Mouse (Mus musculus) CH12.LX (cell line): Measurements from ENCODE around the gene Mrpl20.

ENCODE experiments used
- BHLHE40 ChIP-seq: IDR thresholded peaks from 2 replicates; pipeline ENCODE4 v1.6.1; 2011; ENCODE audit warnings: mild to moderate bottlenecking, low read depth, low read length, improper control_type of control experiment
- CHD1 ChIP-seq: IDR thresholded peaks from 2 replicates; pipeline ENCODE4 v1.6.1; 2012; ENCODE audit warnings: low read depth, low read length, improper control_type of control experiment, inconsistent platforms
- CHD2 ChIP-seq: IDR thresholded peaks from 2 replicates; pipeline ENCODE4 v1.6.1; 2011; ENCODE audit warnings: low read length, improper control_type of control experiment
- CTCF ChIP-seq, 2 experiments: IDR thresholded peaks in 1 of 2; conservative IDR thresholded peaks in 1 of 2; 2 replicates each; pipeline ENCODE4 v1.5.1; 2011 to 2012; ENCODE audit warnings: low read depth in 2 of 2, low read length in 2 of 2, improper control_type of control experiment in 1 of 2, inconsistent platforms in 1 of 2, mild to moderate bottlenecking in 1 of 2, moderate library complexity in 1 of 2
- ELF1 ChIP-seq: IDR thresholded peaks from 2 replicates; pipeline ENCODE4 v1.6.1; 2014; ENCODE audit warnings: low read depth, mild to moderate bottlenecking, inconsistent platforms, low read length, improper control_type of control experiment
- EP300 ChIP-seq: IDR thresholded peaks from 2 replicates; pipeline ENCODE4 v1.6.1; 2011; ENCODE audit warnings: low read length, improper control_type of control experiment
- MAFK ChIP-seq: IDR thresholded peaks from 2 replicates; pipeline ENCODE4 v1.6.1; 2011; ENCODE audit warnings: low read length, improper control_type of control experiment; ENCODE audit not compliant: insufficient replicate concordance
- MYC ChIP-seq: IDR thresholded peaks from 2 replicates; pipeline ENCODE4 v1.6.1; 2011; ENCODE audit warnings: low read depth, mild to moderate bottlenecking, improper control_type of control experiment, low read length
- POLR2A ChIP-seq: IDR thresholded peaks from 2 replicates; pipeline ENCODE4 v1.6.1; 2011; ENCODE audit warnings: low read depth, mild to moderate bottlenecking, improper control_type of control experiment, low read length
- POLR2AphosphoS2 ChIP-seq: IDR thresholded peaks from 2 replicates; pipeline ENCODE4 v1.6.1; 2011; ENCODE audit warnings: low read depth, low read length, improper control_type of control experiment
- RCOR1 ChIP-seq: conservative IDR thresholded peaks from 2 replicates; pipeline ENCODE4 v1.6.1; 2012; ENCODE audit warnings: low read depth, mild to moderate bottlenecking, inconsistent platforms, low read length, improper control_type of control experiment
- UBTF ChIP-seq: IDR thresholded peaks from 2 replicates; pipeline ENCODE4 v1.6.1; 2012; ENCODE audit warnings: low read depth, mild to moderate bottlenecking, inconsistent platforms, low read length, improper control_type of control experiment, moderate library complexity
- USF1 ChIP-seq: IDR thresholded peaks from 2 replicates; pipeline ENCODE4 v1.6.1; 2014; ENCODE audit warnings: low read depth, mild to moderate bottlenecking, inconsistent platforms, low read length, improper control_type of control experiment
- ZC3H11A ChIP-seq: IDR thresholded peaks from 2 replicates; pipeline ENCODE4 v1.6.1; 2012; ENCODE audit warnings: low read depth, mild to moderate bottlenecking, inconsistent platforms, low read length, improper control_type of control experiment

- TF ChIP-seq RCOR1 (no peak), MAFK (no peak), USF1 (no peak), EP300 (no peak), CTCF (conservative IDR thresholded peaks at IDR 0.05 in 1 of 2, IDR thresholded peaks at IDR 0.05 in 1 of 2; ENCODE audit: low read depth in 2 of 2, low read length in 2 of 2) (no peak), POLR2A (no peak), ZC3H11A (no peak), MYC (no peak), BHLHE40 (no peak), CHD2 (no peak), CHD1 (no peak), ELF1 (no peak), UBTF (no peak), POLR2AphosphoS2 (no peak)
Measured at GRCm38 (mm10) chr4:155769496-155769879, 33.2 kb upstream of the Mrpl20 start.
